Mouse (Mus musculus): ENCODE data around the gene Hist1h4c. TPM values are rescaled to one million over a fixed set of nuclear protein-coding genes. Genes with fewer than 3 reads are reported as not detected.
A peak's percentile ranks its signal among the peaks of the same experiment; 100 is the strongest.

Gene Hist1h4c
- polyA plus RNA-seq, 1 experiment from 2014 or later, result 3.2 TPM

DNA sequence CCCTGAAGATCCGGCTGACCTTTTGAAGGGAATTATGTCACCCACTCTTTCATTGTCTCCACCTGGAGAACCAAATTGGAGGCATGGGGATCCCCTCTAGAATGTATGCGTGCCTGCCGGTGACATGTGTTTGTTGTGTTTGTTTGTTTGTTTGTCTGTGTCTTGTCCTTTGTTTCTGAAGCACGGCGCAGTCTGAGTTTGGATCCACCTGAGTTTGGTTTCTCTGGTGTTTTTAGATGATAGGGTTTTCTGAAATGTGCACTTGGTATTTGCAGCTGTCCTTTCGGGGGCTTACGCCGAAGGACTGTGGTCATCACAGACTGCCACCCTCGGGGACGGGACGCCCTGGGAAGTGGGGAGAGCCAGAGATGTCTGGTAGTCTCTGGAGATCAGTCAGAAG lies 18.9 kb upstream of the Hist1h4c start:
- Histone ChIP-seq H3K36me3 (ENCODE audit: control insufficient read depth, insufficient read depth, low read length) (no peaks in the 10 kb centered on the region), H3K4me1 (replicated peaks; ENCODE audit: control insufficient read depth, insufficient read depth) (no peaks in the 10 kb centered on the region), H3K4me2 (replicated peaks; ENCODE audit: low read depth) (no peak overlapping the region), H3K27me3 (ENCODE audit: control insufficient read depth, insufficient read depth, low read length) (no peaks in the 10 kb centered on the region), H3K9me3 (ENCODE audit: control insufficient read depth, low read length) (no peaks in the 10 kb centered on the region), H3K27ac (replicated peaks) (no peak overlapping the region; the same call in 1 of the 2 replicates), H3K9ac (ENCODE audit: low read length) (no peak overlapping the region), H3K4me3 (ENCODE audit: low read depth, low read length) (no peak overlapping the region)
- DNase-seq (ENCODE audit: low spot score), result no peak
- 45% methylated on average over 11 of the region's 11 CpGs for WGBS
- ATAC-seq (ENCODE audit: low FRiP score, low TSS enrichment), result no peak
- no peak for TF ChIP-seq CTCF (IDR thresholded peaks at IDR 0.05; ENCODE audit: low read depth)
- no peak for TF ChIP-seq EP300 (optimal IDR thresholded peaks at IDR 0.05)

DNA sequence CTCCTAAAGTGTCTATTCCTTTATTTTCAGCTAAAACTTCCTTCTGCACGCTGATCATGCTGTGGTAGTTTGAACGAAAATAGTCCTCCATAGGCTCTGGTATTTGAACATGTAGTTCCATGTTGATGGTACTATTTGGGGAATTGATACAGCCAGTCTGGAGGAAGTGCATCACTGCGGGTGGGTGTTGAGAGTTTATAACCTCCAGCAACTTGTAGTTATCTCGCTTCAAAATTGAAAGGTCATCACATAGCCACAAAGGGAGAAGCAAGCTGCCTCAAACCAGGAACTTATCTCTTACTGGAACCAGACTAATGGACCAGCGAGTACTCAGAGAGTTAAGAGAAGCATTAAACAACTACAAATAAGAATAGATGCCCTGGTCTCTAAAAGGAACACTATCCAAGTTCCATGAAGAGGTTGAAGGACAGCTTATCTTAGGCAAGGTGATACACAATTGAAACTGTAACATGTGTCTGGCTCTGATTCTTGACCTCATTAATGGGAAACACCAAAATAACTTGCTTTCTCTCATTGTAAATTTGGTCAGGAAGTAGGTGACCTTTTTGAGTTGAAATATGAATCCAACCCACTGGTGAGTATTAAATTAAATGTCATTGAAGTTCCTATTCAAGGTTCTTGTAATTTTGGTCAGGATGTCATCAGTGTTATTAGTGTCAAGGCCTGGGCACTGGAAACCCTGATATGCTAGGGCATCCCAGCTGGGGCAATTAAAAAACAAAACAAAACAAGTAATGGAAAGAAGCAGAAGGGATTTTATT lies 18.2 kb upstream of the Hist1h4c start:
- Histone ChIP-seq H3K36me3 (ENCODE audit: control insufficient read depth, insufficient read depth, low read length) (no peaks in the 10 kb centered on the region), H3K9ac (ENCODE audit: low read length) (no peak overlapping the region), H3K9me3 (ENCODE audit: control insufficient read depth, low read length) (no peaks in the 10 kb centered on the region), H3K27me3 (ENCODE audit: control insufficient read depth, insufficient read depth, low read length) (no peaks in the 10 kb centered on the region), H3K4me3 (ENCODE audit: low read depth, low read length) (no peak overlapping the region), H3K4me2 (replicated peaks; ENCODE audit: low read depth) (no peak overlapping the region), H3K27ac (replicated peaks) (no peak overlapping the region), H3K4me1 (replicated peaks; ENCODE audit: control insufficient read depth, insufficient read depth) (no peaks in the 10 kb centered on the region)
- no peak for ATAC-seq (ENCODE audit: low FRiP score, low TSS enrichment)
- 85% methylated on average over 5 of the region's 5 CpGs for WGBS
- DNase-seq (ENCODE audit: low spot score), result no peak
- no peak for TF ChIP-seq EP300 (optimal IDR thresholded peaks at IDR 0.05)
- no peak for TF ChIP-seq CTCF (IDR thresholded peaks at IDR 0.05; ENCODE audit: low read depth)

GRCm38 (mm10) chr13:23710374-23711089 lies 12.3 kb upstream of the Hist1h4c start, which contains the start of gene Hfe:
Gene Hfe, minus strand, starts transcription at chr13:23710854.
- peak within 1 kb of the TSS; percentile 79 for H3K4me2 ChIP-seq (replicated peaks; ENCODE audit: low read depth)
- H3K4me3 ChIP-seq (ENCODE audit: low read depth, low read length), result peak within 1 kb of the TSS; percentile 52
- peak; percentile 75 for ATAC-seq (ENCODE audit: low FRiP score, low TSS enrichment)
- H3K4me1 ChIP-seq (replicated peaks; ENCODE audit: control insufficient read depth, insufficient read depth), result no peaks in the 10 kb centered on the region
- no peaks in the 10 kb centered on the region for H3K27me3 ChIP-seq (ENCODE audit: control insufficient read depth, insufficient read depth, low read length)
- WGBS, result 3% methylated on average over 17 of the region's 17 CpGs
- peak; percentile 75 for DNase-seq (ENCODE audit: low spot score)
- H3K27ac ChIP-seq (replicated peaks), result peak within 1 kb of the TSS; percentile 58
- no peaks in the 10 kb centered on the region for H3K36me3 ChIP-seq (ENCODE audit: control insufficient read depth, insufficient read depth, low read length)
- H3K9ac ChIP-seq (ENCODE audit: low read length), result peak within 1 kb of the TSS; percentile 78
- no peaks in the 10 kb centered on the region for H3K9me3 ChIP-seq (ENCODE audit: control insufficient read depth, low read length)
- no peak for TF ChIP-seq EP300 (optimal IDR thresholded peaks at IDR 0.05)
- TF ChIP-seq CTCF (IDR thresholded peaks at IDR 0.05; ENCODE audit: low read depth), result no peak

DNA sequence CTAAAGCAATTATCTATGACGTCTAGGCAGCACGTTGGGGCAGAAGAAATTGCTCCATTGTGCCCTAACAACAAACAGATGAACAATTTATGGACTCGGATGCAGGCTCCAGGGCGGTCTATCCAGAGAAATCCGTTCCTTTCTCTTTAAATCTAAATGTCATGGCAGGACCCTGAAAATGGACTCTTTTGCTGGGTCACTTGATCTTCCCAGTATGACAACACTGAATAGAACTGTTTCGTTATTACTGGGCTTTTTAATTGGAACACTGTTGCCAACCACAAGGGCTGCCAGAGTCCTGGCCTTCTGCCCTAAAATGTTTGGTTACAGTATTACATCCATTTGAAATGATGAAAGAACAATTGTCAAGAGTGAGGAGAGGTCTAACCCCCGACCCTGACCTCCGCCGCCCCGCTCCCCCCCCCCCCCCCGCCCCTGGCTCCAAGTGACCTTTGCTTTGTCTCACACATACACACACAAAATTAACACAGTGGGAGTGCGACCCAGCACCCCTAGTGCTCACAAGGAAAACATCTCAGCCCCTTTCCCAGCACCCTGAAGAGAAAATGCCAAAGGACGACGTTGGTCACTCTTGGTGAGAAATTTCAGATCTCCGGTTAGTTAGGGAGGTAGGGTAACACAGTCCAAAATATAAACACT lies 11.6 kb upstream of the Hist1h4c start:
- 26% methylated on average over 15 of the region's 15 CpGs for WGBS
- Histone ChIP-seq H3K4me3 (ENCODE audit: low read depth, low read length) (peak overlapping the region; percentile 52), H3K27me3 (ENCODE audit: control insufficient read depth, insufficient read depth, low read length) (no peaks in the 10 kb centered on the region), H3K27ac (replicated peaks) (peak overlapping the region; percentile 58), H3K36me3 (ENCODE audit: control insufficient read depth, insufficient read depth, low read length) (no peaks in the 10 kb centered on the region), H3K9me3 (ENCODE audit: control insufficient read depth, low read length) (no peaks in the 10 kb centered on the region), H3K4me1 (replicated peaks; ENCODE audit: control insufficient read depth, insufficient read depth) (no peaks in the 10 kb centered on the region), H3K4me2 (replicated peaks; ENCODE audit: low read depth) (peak overlapping the region; percentile 79), H3K9ac (ENCODE audit: low read length) (peak overlapping the region; percentile 78)
- no peak for TF ChIP-seq EP300 (optimal IDR thresholded peaks at IDR 0.05)
- no peak for TF ChIP-seq CTCF (IDR thresholded peaks at IDR 0.05; ENCODE audit: low read depth)
- no peak; the same call in 1 of the 2 replicates for ATAC-seq (ENCODE audit: low FRiP score, low TSS enrichment)
- no peak for DNase-seq (ENCODE audit: low spot score)

GRCm38 (mm10) chr13:23708654-23709053 lies 10.4 kb upstream of the Hist1h4c start:
- ATAC-seq (ENCODE audit: low FRiP score, low TSS enrichment), result no peak

More at GRCm38 (mm10) chr13:23708654-23709053, 10.4 kb upstream of the Hist1h4c start:
- H3K4me2 ChIP-seq (replicated peaks; ENCODE audit: low read depth), result no peak overlapping the region
- no peak overlapping the region for H3K27ac ChIP-seq (replicated peaks)
- no peaks in the 10 kb centered on the region for H3K4me1 ChIP-seq (replicated peaks; ENCODE audit: control insufficient read depth, insufficient read depth)
- no peak overlapping the region; the same call in 1 of the 2 replicates for H3K4me3 ChIP-seq (ENCODE audit: low read depth, low read length)
- no peaks in the 10 kb centered on the region for H3K27me3 ChIP-seq (ENCODE audit: control insufficient read depth, insufficient read depth, low read length)
- WGBS, result 72% methylated on average over 4 of the region's 4 CpGs
- H3K9ac ChIP-seq (ENCODE audit: low read length), result no peak overlapping the region
- H3K36me3 ChIP-seq (ENCODE audit: control insufficient read depth, insufficient read depth, low read length), result no peaks in the 10 kb centered on the region
- H3K9me3 ChIP-seq (ENCODE audit: control insufficient read depth, low read length), result no peaks in the 10 kb centered on the region
- DNase-seq (ENCODE audit: low spot score), result no peak
- TF ChIP-seq CTCF (IDR thresholded peaks at IDR 0.05; ENCODE audit: low read depth) (no peak), EP300 (optimal IDR thresholded peaks at IDR 0.05) (no peak)
